Mouse (Mus musculus) frontal cortex, postnatal 14 days (tissue): ENCODE measurements at regions not wholly inside any gene's neighbourhood (a gene's known extent, or its start where the extent isn't known, plus 50 kb on each side); places are given as distances from the start of the nearest gene placed in this dataset.

Source experiments
- DNase-seq, 2 experiments: peaks; one replicate each; pipeline ENCODE4 v3.0.0; 2022; ENCODE audit warnings: low spot score in 2 of 2

- no peak for DNase-seq
Measured at GRCm38 (mm10) chr10:23480474-23480873, 129.9 kb upstream of the Eya4 start.

- DNase-seq: no peak
Measured at GRCm38 (mm10) chr10:23478902-23479301, 128.3 kb upstream of the Eya4 start.

- DNase-seq: no peak
Measured at GRCm38 (mm10) chr10:23477104-23477503, 126.5 kb upstream of the Eya4 start.

- DNase-seq: no peak
Measured at GRCm38 (mm10) chr10:23450997-23451396, 100.4 kb upstream of the Eya4 start.

GRCm38 (mm10) chr10:23450647-23450979 lies 100.0 kb upstream of the Eya4 start:
- DNase-seq: no peak

- no peak for DNase-seq
Measured at GRCm38 (mm10) chr10:23449860-23450646, 99.5 kb upstream of the Eya4 start.

- no peak for DNase-seq
Measured at GRCm38 (mm10) chr10:23448976-23449859, 98.6 kb upstream of the Eya4 start.

GRCm38 (mm10) chr10:23430376-23430775 lies 79.8 kb upstream of the Eya4 start:
- no peak for DNase-seq

- DNase-seq: no peak
Measured at GRCm38 (mm10) chr10:23413794-23414518, 63.4 kb upstream of the Eya4 start.

- DNase-seq: no peak
Measured at GRCm38 (mm10) chr10:23403351-23403938, 52.9 kb upstream of the Eya4 start.
